Mouse (Mus musculus) intestine, embryonic 14.5 days (tissue): ENCODE results near the gene Nav2. TPM values are rescaled to one million over a fixed set of nuclear protein-coding genes. Genes with fewer than 3 reads are reported as not detected.

Source experiments
- ATAC-seq: fragments of 200-750 bp; cut with Nextera tagmentation; replicated peaks from 2 replicates; pipeline ENCODE4 v1.8.0; 2017; ENCODE audit warnings: low read depth, moderate number of reproducible peaks, moderate TSS enrichment, moderate library complexity; ENCODE audit not compliant: low FRiP score, low TSS enrichment
- DNase-seq: peaks from one replicate; pipeline ENCODE4 v3.0.0-alpha.2; 2018; ENCODE audit warnings: low spot score
- H3K27ac ChIP-seq: fragments of 300-500 bp; sonication (generic); 2 replicates; pipeline ENCODE4 v1.5.1; 2014; ENCODE audit warnings: low read depth, mild to moderate bottlenecking, control low read depth
- H3K27me3 ChIP-seq: fragments of 300-500 bp; sonication (generic); replicated peaks from 2 replicates; pipeline ENCODE4 v1.6.1; 2014; ENCODE audit warnings: low read length, control low read depth; ENCODE audit not compliant: control insufficient read depth, insufficient read depth
- H3K36me3 ChIP-seq: fragments of 300-500 bp; sonication (generic); 2 replicates; pipeline ENCODE4 v1.6.1; 2014; ENCODE audit warnings: low read length, control low read depth; ENCODE audit not compliant: control insufficient read depth, insufficient read depth
- H3K4me1 ChIP-seq: fragments of 300-500 bp; sonication (generic); replicated peaks from 2 replicates; pipeline ENCODE4 v1.6.1; 2014; ENCODE audit warnings: low read length, control low read depth, mixed read lengths; ENCODE audit not compliant: control insufficient read depth, insufficient read depth
- H3K4me2 ChIP-seq: fragments of 300-500 bp; sonication (generic); 2 replicates; pipeline ENCODE4 v1.6.1; 2014; ENCODE audit warnings: low read length
- H3K4me3 ChIP-seq: fragments of 300-500 bp; sonication (generic); 2 replicates; pipeline ENCODE4 v1.5.1; 2014; ENCODE audit warnings: low read depth, low read length, control low read depth, mixed read lengths
- H3K9ac ChIP-seq: fragments of 300-500 bp; sonication (generic); 2 replicates; pipeline ENCODE4 v1.6.1; 2014; ENCODE audit warnings: mild to moderate bottlenecking, low read length
- H3K9me3 ChIP-seq: fragments of 300-500 bp; sonication (generic); 2 replicates; pipeline ENCODE4 v1.6.1; 2016; ENCODE audit warnings: low read length, control low read depth; ENCODE audit not compliant: control insufficient read depth
- WGBS: fragments of 180-500 bp; shearing (Covaris S2); extraction: QIAGEN DNeasy Blood & Tissue Kit; methylation state at CpG from one replicate; pipeline ENCODE4 v1.1.7; 2014; 5-methylcytosine and 5-hydroxymethylcytosine counted together
- polyA plus RNA-seq: library from polyadenylated mRNA; unstranded; fragments of >200 nt; fragmentation: Nextera tagmentation; extraction: Ambion mirVana; gene quantifications from 2 replicates; pipeline ENCODE4 v1.2.1, GENCODE M21; 2014

Gene Nav2
- polyA plus RNA-seq, 1 experiment from 2014 or later: 31.5 TPM

- Histone ChIP-seq H3K27me3 (no peaks in the 10 kb centered on the region), H3K9ac (no peak overlapping the region), H3K9me3 (no peaks in the 10 kb centered on the region), H3K27ac (no peak overlapping the region), H3K4me3 (no peak overlapping the region), H3K36me3 (no peaks in the 10 kb centered on the region), H3K4me1 (no peaks in the 10 kb centered on the region), H3K4me2 (no peak overlapping the region)
- no peak for ATAC-seq
- no peak for DNase-seq
- WGBS: 94% methylated on average over 4 of the region's 4 CpGs
Observed at GRCm38 (mm10) chr7:48895475-48895874, 13.0 kb upstream of the Nav2 start.

DNA sequence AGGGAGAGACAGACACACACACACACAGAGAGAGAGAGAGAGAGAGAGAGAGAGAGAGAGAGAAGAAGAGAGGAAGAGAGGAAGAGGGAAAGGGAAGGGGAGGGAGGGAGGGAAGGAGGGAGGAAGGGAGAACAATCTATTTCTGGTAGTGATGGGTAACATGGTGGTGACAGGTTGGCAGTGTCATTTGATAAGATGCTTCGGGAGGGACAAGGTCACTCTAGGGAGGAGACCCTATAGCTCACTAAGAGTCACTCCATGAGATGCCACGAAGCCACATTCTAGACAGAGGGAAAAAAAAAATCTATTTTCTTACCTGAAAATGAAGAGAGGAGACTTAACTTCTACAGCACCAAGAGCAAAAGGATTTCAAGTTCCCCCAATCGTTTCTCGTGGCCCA lies 12.5 kb upstream of the Nav2 start:
- no peak overlapping the region for H3K9ac ChIP-seq
- WGBS: 80% methylated on average over 4 of the region's 4 CpGs
- H3K4me2 ChIP-seq: no peak overlapping the region
- ATAC-seq (no peak), DNase-seq (no peak)
- no peak overlapping the region for H3K27ac ChIP-seq
- no peaks in the 10 kb centered on the region for H3K4me1 ChIP-seq
- no peaks in the 10 kb centered on the region for H3K36me3 ChIP-seq
- H3K27me3 ChIP-seq: no peaks in the 10 kb centered on the region
- H3K4me3 ChIP-seq: no peak overlapping the region
- no peaks in the 10 kb centered on the region for H3K9me3 ChIP-seq

GRCm38 (mm10) chr7:48897539-48898163 lies 10.9 kb upstream of the Nav2 start:
- Histone ChIP-seq H3K4me1 (no peaks in the 10 kb centered on the region), H3K27me3 (no peaks in the 10 kb centered on the region), H3K36me3 (no peaks in the 10 kb centered on the region), H3K9me3 (no peaks in the 10 kb centered on the region), H3K4me3 (no peak overlapping the region), H3K9ac (no peak overlapping the region), H3K27ac (no peak overlapping the region), H3K4me2 (no peak overlapping the region)
- ATAC-seq: no peak
- no peak for DNase-seq
- 72% methylated on average over 24 of the region's 24 CpGs for WGBS

- H3K9me3 ChIP-seq: no peaks in the 10 kb centered on the region
- no peaks in the 10 kb centered on the region for H3K27me3 ChIP-seq
- H3K9ac ChIP-seq: no peak overlapping the region
- H3K36me3 ChIP-seq: no peaks in the 10 kb centered on the region
- WGBS: 61% methylated on average over 9 of the region's 9 CpGs
- ATAC-seq (no peak), DNase-seq (no peak)
- H3K4me1 ChIP-seq: no peaks in the 10 kb centered on the region
- no peak overlapping the region for H3K4me2 ChIP-seq
- H3K27ac ChIP-seq: no peak overlapping the region
- no peak overlapping the region for H3K4me3 ChIP-seq
Observed at GRCm38 (mm10) chr7:48898416-48898815, 10.1 kb upstream of the Nav2 start.

GRCm38 (mm10) chr7:48900408-48901167 lies 7.9 kb upstream of the Nav2 start:
- Histone ChIP-seq H3K36me3 (no peaks in the 10 kb centered on the region), H3K9ac (no peak overlapping the region), H3K4me2 (no peak overlapping the region), H3K9me3 (no peaks in the 10 kb centered on the region), H3K27ac (no peak overlapping the region), H3K4me1 (no peaks in the 10 kb centered on the region), H3K27me3 (no peaks in the 10 kb centered on the region), H3K4me3 (no peak overlapping the region)
- DNase-seq (no peak), ATAC-seq (no peak)
- WGBS: 72% methylated on average over 8 of the region's 8 CpGs

GRCm38 (mm10) chr7:48902454-48902853 lies 6.1 kb upstream of the Nav2 start:
- Histone ChIP-seq H3K36me3 (no peaks in the 10 kb centered on the region), H3K27me3 (no peaks in the 10 kb centered on the region), H3K9ac (no peak overlapping the region), H3K9me3 (no peaks in the 10 kb centered on the region), H3K4me2 (no peak overlapping the region), H3K27ac (no peak overlapping the region), H3K4me3 (no peak overlapping the region), H3K4me1 (no peaks in the 10 kb centered on the region)
- ATAC-seq: no peak
- WGBS: 40% methylated on average over 2 of the region's 2 CpGs
- DNase-seq: no peak

DNA sequence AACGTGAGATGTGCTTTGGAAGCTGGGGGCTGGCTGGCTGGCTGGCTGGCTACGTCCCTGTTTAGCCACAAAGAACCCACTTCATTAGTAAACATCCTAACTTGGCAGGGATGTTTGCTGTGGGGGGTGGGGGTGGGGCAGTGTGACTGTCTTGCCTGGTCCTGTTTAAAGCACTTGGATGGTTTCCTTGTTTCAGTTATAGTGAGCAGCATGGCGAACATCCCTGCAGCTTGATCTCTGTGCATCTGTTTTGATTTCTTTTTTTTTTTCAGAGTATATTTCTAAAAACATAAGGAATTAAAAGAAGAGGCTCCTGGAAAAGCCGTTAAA lies 791 bp downstream of the Nav2 start:
- no peak for DNase-seq
- Histone ChIP-seq H3K9ac (no peak overlapping the region), H3K4me3 (no peak overlapping the region), H3K4me2 (no peak overlapping the region), H3K27me3 (no peaks in the 10 kb centered on the region), H3K27ac (no peak overlapping the region), H3K9me3 (no peaks in the 10 kb centered on the region), H3K4me1 (no peaks in the 10 kb centered on the region; the same call in 1 of the 2 replicates), H3K36me3 (no peaks in the 10 kb centered on the region)
- WGBS: 53% methylated on average over 4 of the region's 4 CpGs
- no peak for ATAC-seq

GRCm38 (mm10) chr7:48910282-48910681 lies 1.8 kb downstream of the Nav2 start:
- Histone ChIP-seq H3K9me3 (no peaks in the 10 kb centered on the region), H3K4me2 (no peak overlapping the region), H3K27me3 (no peaks in the 10 kb centered on the region), H3K4me1 (no peaks in the 10 kb centered on the region; the same call in 1 of the 2 replicates), H3K36me3 (no peaks in the 10 kb centered on the region), H3K4me3 (no peak overlapping the region), H3K27ac (no peak overlapping the region), H3K9ac (no peak overlapping the region)
- DNase-seq: no peak
- 79% methylated on average over 6 of the region's 6 CpGs for WGBS
- ATAC-seq: no peak

GRCm38 (mm10) chr7:48911146-48911545 lies 2.6 kb downstream of the Nav2 start:
- Histone ChIP-seq H3K27ac (no peak overlapping the region), H3K4me2 (no peak overlapping the region), H3K27me3 (no peaks in the 10 kb centered on the region), H3K4me3 (no peak overlapping the region), H3K36me3 (no peaks in the 10 kb centered on the region), H3K4me1 (no peaks in the 10 kb centered on the region; the same call in 1 of the 2 replicates), H3K9ac (no peak overlapping the region), H3K9me3 (no peaks in the 10 kb centered on the region)
- ATAC-seq (no peak), DNase-seq (no peak)
